Mouse (Mus musculus): ENCODE data around the gene Mymk. TPM values are rescaled to one million over a fixed set of nuclear protein-coding genes. Genes with fewer than 3 reads are reported as not detected.

Gene Mymk
- total RNA-seq, 2 experiments from 2014 or later: 0.51 to 0.71 TPM

DNA sequence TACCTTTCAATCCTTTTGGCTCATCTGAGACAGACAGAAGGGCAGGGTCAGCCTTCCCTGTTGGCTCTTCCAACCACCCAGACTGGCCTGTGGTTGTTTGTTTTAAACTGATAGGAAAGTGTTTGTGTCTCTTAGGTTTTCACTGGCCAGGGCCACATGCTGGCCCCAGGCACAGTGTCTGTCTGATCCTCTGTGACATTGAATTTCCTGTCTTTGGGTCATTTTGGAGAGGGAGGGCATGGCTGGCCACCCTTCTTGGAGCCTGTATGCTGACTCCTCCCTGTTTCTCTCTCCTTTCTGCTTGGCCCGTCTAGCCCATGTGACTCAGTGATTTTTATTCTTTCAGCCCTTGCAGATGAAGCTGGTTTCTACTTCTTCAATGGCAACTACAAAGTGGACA lies 17.3 kb upstream of the Mymk start:
- DNase-seq (ENCODE audit: low spot score in 2 of 2): no peak
- no peak for TF ChIP-seq CTCF (conservative IDR thresholded peaks at IDR 0.05)
- H3K4me3 ChIP-seq: no peak overlapping the region
- no peak overlapping the region for H3K27ac ChIP-seq

DNA sequence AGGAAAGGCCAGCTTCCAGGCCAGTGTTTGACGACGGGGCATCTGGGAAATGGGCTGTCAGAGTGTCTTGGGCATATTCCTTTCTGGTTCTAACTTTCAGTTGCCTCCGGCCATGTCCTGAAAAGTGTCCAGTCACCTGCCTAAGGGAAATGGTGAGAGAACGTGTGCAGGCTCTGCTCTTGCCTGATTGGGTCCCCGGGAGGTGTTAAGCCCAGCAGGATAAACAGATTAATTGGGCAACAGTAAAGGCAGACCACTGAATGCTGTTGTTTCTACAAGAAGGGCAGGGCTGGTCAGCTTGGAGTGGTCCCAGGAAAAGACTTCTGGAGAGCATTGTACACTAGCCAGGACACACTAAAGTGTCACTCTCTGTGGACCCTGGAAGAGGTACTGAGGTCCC lies 16.7 kb upstream of the Mymk start:
- Histone ChIP-seq H3K4me3 (no peak overlapping the region), H3K27ac (peak overlapping the region; percentile 51; the same call in 1 of the 2 replicates)
- no peak for TF ChIP-seq CTCF (conservative IDR thresholded peaks at IDR 0.05)
- DNase-seq (ENCODE audit: low spot score in 2 of 2): no peak

DNA sequence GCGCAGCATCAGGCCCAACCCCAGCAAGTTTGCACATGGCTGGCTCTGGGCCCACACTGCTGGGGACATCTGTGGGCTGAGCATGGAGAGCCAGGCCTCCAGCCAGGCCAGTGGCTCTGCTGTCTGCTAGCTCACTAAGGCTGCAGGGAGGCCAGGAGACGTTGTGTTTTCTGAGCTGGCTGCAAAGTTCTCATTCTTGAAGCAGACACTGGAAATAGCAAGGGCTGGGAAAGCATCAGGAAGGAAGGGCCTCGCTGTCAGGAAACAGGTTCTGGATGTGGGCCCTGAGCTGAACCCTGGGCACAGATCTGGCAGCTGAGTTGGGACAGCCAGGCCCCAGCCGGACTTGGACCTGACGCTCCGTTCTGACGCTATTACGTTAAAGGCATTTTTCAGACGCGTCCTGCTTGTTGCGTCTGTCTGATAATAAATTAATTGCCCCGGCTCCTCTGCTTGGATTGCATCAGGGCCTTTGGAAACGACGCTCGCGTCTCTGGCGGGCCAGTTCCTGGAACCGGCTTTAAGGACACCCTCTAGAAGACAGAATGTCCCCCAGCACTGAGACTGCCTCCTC lies 16.2 kb upstream of the Mymk start:
- no peak for TF ChIP-seq CTCF (conservative IDR thresholded peaks at IDR 0.05)
- H3K4me3 ChIP-seq: no peak overlapping the region
- no peak for DNase-seq (ENCODE audit: low spot score in 2 of 2)
- peak overlapping the region; percentile 51; the same call in 1 of the 2 replicates for H3K27ac ChIP-seq

DNA sequence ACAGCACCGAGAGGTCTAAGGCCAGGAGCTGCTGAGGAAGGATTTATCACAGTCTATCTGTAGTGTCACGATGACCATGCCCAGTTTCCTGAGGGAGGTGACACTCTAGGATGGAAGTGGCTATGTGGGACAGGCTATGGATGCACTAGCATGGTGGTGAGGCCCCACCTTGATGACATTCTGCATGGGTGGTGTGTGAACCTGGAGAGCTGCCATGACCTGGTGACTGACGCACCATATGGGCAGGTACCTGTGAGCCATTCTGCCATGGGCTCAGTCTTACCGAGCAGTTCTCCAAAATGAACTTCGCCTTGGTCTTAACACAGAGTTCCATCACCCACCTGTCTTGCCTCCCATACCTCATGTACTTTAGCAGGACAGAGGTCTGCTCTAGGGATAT lies 15.6 kb upstream of the Mymk start:
- Histone ChIP-seq H3K4me3 (no peak overlapping the region), H3K27ac (no peak overlapping the region)
- DNase-seq (ENCODE audit: low spot score in 2 of 2): no peak
- TF ChIP-seq CTCF (conservative IDR thresholded peaks at IDR 0.05): no peak

GRCm38 (mm10) chr2:27086483-27087010 lies 14.6 kb upstream of the Mymk start:
- DNase-seq (ENCODE audit: low spot score in 2 of 2): no peak
- H3K27ac ChIP-seq: no peak overlapping the region
- H3K4me3 ChIP-seq: no peak overlapping the region
- TF ChIP-seq CTCF (conservative IDR thresholded peaks at IDR 0.05): no peak

DNA sequence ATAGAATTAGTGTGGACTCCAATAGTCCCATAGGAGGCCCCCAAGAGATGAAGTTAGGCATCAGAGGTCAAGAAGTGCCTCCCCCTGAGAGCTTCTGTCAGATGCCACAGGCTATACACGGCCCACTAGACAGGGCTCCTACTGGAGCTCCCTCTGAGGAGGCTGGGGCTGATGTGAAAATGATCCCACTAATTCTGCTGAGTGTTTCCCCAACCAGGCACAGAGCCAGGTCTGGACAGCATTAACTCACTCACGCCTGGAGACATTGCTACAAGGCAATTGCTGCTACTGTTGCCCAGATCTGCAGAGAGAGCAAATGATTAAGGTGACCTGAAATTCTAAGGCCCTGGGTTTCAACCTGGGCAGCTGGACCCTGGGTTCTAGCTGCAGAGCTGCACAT lies 13.8 kb upstream of the Mymk start:
- TF ChIP-seq CTCF (conservative IDR thresholded peaks at IDR 0.05): no peak
- no peak for DNase-seq (ENCODE audit: low spot score in 2 of 2)
- Histone ChIP-seq H3K27ac (no peak overlapping the region), H3K4me3 (no peak overlapping the region)

- DNase-seq (ENCODE audit: low spot score in 2 of 2): no peak
- TF ChIP-seq CTCF (conservative IDR thresholded peaks at IDR 0.05): no peak
- H3K4me3 ChIP-seq: no peak overlapping the region
These were observed 13.0 kb upstream of the Mymk start for GRCm38 (mm10) chr2:27084963-27085362.

GRCm38 (mm10) chr2:27083761-27084475 lies 11.9 kb upstream of the Mymk start:
- Histone ChIP-seq H3K27ac (no peak overlapping the region), H3K4me3 (no peak overlapping the region)
- no peak for DNase-seq (ENCODE audit: low spot score in 2 of 2)
- TF ChIP-seq CTCF (conservative IDR thresholded peaks at IDR 0.05): no peak

More at GRCm38 (mm10) chr2:27084963-27085362, 13.0 kb upstream of the Mymk start:
- H3K27ac ChIP-seq: no peak overlapping the region

GRCm38 (mm10) chr2:27079649-27080048 lies 7.7 kb upstream of the Mymk start:
- H3K4me3 ChIP-seq: peak overlapping the region; percentile 23
- no peak for DNase-seq (ENCODE audit: low spot score in 2 of 2)
- no peak for TF ChIP-seq CTCF (conservative IDR thresholded peaks at IDR 0.05)
- peak overlapping the region; percentile 8; the same call in 1 of the 2 replicates for H3K27ac ChIP-seq

DNA sequence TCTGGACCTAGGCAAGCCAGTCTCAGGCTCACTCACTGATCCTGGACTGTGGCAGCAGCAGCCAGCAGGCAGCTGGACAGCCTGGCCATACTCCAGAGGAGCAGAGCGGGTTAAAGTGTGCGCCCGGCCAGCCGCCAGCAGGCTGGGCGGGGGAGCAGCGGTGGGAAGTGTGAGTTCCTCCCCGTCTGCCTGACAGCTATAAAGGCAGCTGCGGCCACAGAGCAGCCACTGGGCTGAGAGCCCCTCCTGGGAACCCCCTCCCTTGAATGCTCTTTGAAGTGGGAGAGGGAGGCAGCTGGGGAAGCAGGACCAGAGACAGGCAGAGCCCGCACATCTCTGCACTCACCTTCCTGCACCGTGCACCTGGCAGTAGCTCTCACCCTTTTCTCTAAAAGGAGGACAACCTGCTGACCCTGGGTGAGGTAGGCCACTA lies 7.2 kb upstream of the Mymk start, which contains the start of gene Adamtsl2:
TSS of gene Adamtsl2 (plus strand) at position 228 of the 433 bp plus-strand sequence.
- DNase-seq (ENCODE audit: low spot score in 2 of 2): peak; percentile 46 to 59
- TF ChIP-seq CTCF (conservative IDR thresholded peaks at IDR 0.05): peak; percentile 20
- H3K4me3 ChIP-seq: peak within 1 kb of the TSS; percentile 23
- H3K27ac ChIP-seq: peak within 1 kb of the TSS; percentile 8; the same call in 1 of the 2 replicates

DNA sequence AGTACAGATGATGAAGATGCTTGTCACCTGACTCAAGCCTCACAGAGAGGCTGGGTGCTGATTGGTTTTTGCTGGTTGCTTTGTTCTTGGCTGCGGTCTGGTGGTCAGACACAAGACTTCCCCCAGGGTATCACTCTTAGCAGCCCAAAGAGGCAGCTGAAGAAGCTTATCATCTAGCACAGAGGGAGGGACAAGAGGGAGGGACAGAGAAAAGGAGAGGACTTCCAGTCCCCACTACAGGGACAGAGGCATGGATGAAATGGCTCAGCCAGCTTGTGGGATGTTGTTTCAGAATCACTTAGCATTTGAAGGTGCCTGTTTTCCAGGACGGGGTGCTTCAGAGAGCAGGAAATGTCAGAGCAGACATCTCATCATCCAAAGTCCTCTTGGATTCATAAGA lies 6.3 kb upstream of the Mymk start:
- no peak overlapping the region for H3K4me3 ChIP-seq
- DNase-seq (ENCODE audit: low spot score in 2 of 2): no peak
- TF ChIP-seq CTCF (conservative IDR thresholded peaks at IDR 0.05): no peak
- no peak overlapping the region for H3K27ac ChIP-seq

DNA sequence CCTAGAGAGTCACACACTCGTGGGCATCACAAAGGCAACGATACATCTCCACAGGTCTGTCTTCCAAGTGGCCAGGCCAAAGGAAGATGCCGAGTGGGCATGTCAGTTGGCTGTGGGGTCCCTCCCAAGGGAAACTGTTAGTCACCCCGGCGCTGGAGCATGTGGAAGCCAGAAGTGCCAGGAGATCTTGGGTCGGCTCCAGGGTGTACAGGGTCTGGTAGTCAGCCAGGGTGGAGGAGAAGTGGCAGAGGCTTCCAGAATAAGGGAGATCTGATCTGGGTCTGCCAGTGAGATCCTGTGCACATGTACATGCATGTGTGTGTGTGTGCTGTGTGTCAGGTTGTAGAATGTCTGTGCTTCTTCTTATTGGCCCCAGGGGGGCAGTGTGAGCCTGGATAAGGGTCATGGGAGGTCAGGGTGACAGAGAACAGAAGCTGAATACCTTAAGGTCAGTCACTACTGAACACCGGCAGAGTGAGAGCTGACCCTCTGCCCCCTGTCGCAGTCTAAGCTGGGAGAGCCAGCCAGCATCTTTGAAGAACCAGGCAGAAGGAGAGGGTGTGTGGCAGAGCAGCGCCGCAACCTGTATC lies 5.8 kb upstream of the Mymk start:
- TF ChIP-seq CTCF (conservative IDR thresholded peaks at IDR 0.05): peak; percentile 58
- Histone ChIP-seq H3K4me3 (no peak overlapping the region), H3K27ac (no peak overlapping the region)
- no peak for DNase-seq (ENCODE audit: low spot score in 2 of 2)

DNA sequence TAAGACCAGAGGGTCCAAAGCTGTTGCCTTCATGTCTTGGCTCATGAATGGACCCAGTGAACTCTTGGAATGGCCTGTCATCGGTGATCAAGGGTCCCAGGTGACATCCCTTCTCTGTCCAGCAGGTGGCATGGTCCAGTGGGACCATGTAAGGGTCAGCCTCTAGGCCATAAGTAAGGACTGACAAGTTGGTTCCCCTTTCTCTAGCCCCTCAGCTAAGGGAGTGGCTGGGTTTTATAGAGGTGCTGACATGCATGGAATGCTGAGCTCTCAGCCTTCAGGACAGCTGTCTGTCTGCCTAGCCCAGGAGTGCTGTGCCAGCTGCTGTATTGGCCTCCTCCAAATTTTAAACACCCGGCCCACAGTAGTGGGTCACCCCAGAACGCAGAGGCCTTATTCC lies 3.5 kb upstream of the Mymk start:
- Histone ChIP-seq H3K27ac (no peak overlapping the region), H3K4me3 (no peak overlapping the region)
- DNase-seq (ENCODE audit: low spot score in 2 of 2): no peak
- TF ChIP-seq CTCF (conservative IDR thresholded peaks at IDR 0.05): peak; percentile 80

All from layer of hippocampus, adult 2 months (tissue).